Comparison of ENCODE assay signal across 9 mouse cellular contexts in the genomic region with DNA sequence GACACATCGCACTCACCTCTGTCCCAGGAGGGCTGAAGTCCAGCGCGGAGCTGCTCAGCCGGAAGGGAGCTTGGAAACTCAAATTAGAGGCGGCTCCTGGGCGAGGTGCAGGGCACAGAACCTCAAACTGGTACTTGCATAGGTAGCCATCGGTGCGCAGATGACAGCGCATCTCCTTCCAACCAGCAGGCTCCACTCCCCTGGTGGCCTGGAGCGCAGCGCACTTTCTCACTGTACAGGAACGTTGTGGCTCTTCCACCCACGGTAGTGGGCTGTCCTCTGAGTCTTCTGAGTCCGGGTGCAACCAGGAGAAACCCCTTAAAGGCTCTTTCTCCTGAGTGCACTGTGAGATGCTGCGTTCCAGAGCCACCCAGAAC. TPM values are rescaled to one million over a fixed set of nuclear protein-coding genes. Genes with fewer than 3 reads are reported as not detected.
DNase-seq lines count a peak whose midpoint lies in the region; ATAC-seq lines count a peak whose summit lies in the region.
"Had no signal": no experiment of that assay in that cellular context is flagged by ENCODE, and none has a peak within 500 bp of the region (broad histone marks: within the 10 kb centered on the region; RNA-seq: fewer than 3 reads in every experiment).

No protein-coding gene starts in this region.

- H3K27me3 ChIP-seq in heart, embryonic 10.5 days (ENCODE audit: insufficient read depth, poor library complexity, severe bottlenecking), result peaks cover 10% of the 10 kb centered on the region
- H3K27me3 ChIP-seq: Patski had no signal

- H3K9me3 ChIP-seq in heart, embryonic 10.5 days, result no peaks in the 10 kb centered on the region

- H3K36me3 ChIP-seq in heart, embryonic 10.5 days, result no peaks in the 10 kb centered on the region

- 6% methylated on average over 15 of the region's 15 CpGs for WGBS in heart, embryonic 10.5 days

- H3K27ac ChIP-seq in brown adipose tissue, adult 24 weeks (replicated peaks; ENCODE audit: low read depth, low read length), result peak overlapping the region; percentile 98
- H3K27ac ChIP-seq in heart, embryonic 10.5 days, result peak overlapping the region; percentile 88

- peak; percentile 21 for DNase-seq in layer of hippocampus, adult 11-12 months (ENCODE audit: low spot score)
- no peak for DNase-seq in layer of hippocampus, adult 9-11 months
- peak; percentile 80 for DNase-seq in heart, embryonic 10.5 days (ENCODE audit: low spot score)
- peak; percentile 18 to 38 for DNase-seq in kidney, postnatal 25 days
- no peak for DNase-seq in yolk sac, embryonic 10.5 days (ENCODE audit: low spot score)

- peaks cover 4% of the 10 kb centered on the region; the same call in 1 of the 2 replicates for H3K4me1 ChIP-seq in brown adipose tissue, adult 24 weeks (ENCODE audit: control insufficient read depth, insufficient read depth, insufficient read length, low read length)
- H3K4me1 ChIP-seq in heart, embryonic 10.5 days, result peaks cover 15% of the 10 kb centered on the region; the same call in 1 of the 2 replicates

- peak overlapping the region; percentile 70 for H3K4me3 ChIP-seq in brown adipose tissue, adult 24 weeks (ENCODE audit: insufficient read depth, low read depth, low read length)
- peak overlapping the region; percentile 62 for H3K4me3 ChIP-seq in heart, embryonic 10.5 days

- ATAC-seq in megakaryocyte progenitor cell, adult 5-6 weeks (replicated peaks; ENCODE audit: poor library complexity), result peak; percentile 39; the same call in 1 of the 2 replicates
- no peak for ATAC-seq in granulocyte monocyte progenitor cell, adult 5-6 weeks (replicated peaks; ENCODE audit: poor library complexity, severe bottlenecking)
- ATAC-seq: Patski had no signal

RNA-seq across cellular contexts. Expression of a gene that starts 0.9 kb away (rescaled TPM):
- 2.3 and 2.8 TPM in 2 replicates for polyA plus RNA-seq in brown adipose tissue, adult 24 weeks (2012; ENCODE audit: insufficient read depth, insufficient read length, missing spikeins)
- 7.4 and 7.7 TPM in 2 replicates for polyA plus RNA-seq in heart, embryonic 10.5 days (2016; fragmentation: Nextera tagmentation; extraction: Ambion mirVana)
- not detected in 2 replicates for total RNA-seq in megakaryocyte progenitor cell, adult 5-6 weeks (2015)
- not detected in 2 replicates for total RNA-seq in megakaryocyte progenitor cell, adult 5-6 weeks (2017)
- total RNA-seq in granulocyte monocyte progenitor cell, adult 5-6 weeks (2014; fragmentation: Nextera tagmentation), result not detected in 2 replicates
- total RNA-seq in granulocyte monocyte progenitor cell, adult 5-6 weeks (2017), result not detected in 2 replicates
- polyA plus RNA-seq: Patski had no signal

RNA-seq across cellular contexts. Expression of a gene that starts 56.6 kb away (rescaled TPM):
- not detected in 2 replicates for polyA plus RNA-seq in brown adipose tissue, adult 24 weeks (2012; ENCODE audit: insufficient read depth, insufficient read length, missing spikeins)
- polyA plus RNA-seq in heart, embryonic 10.5 days (2016; fragmentation: Nextera tagmentation; extraction: Ambion mirVana), result 0.20 TPM in 1 of 2 replicates, not detected in the other
- total RNA-seq in megakaryocyte progenitor cell, adult 5-6 weeks (2015), result not detected in 2 replicates
- not detected in 2 replicates for total RNA-seq in megakaryocyte progenitor cell, adult 5-6 weeks (2017)
- total RNA-seq in granulocyte monocyte progenitor cell, adult 5-6 weeks (2014; fragmentation: Nextera tagmentation), result not detected in 2 replicates
- not detected in 2 replicates for total RNA-seq in granulocyte monocyte progenitor cell, adult 5-6 weeks (2017)
- polyA plus RNA-seq: Patski had no signal

Comparison
In these comparisons a context has a peak if more than half of its experiments do, and no peak if none do; other contexts are left out.
1. DNase-seq: peak in layer of hippocampus, adult 11-12 months (single experiment), heart, embryonic 10.5 days (single experiment) and kidney, postnatal 25 days (2 of 2); none in layer of hippocampus, adult 9-11 months (single experiment) and yolk sac, embryonic 10.5 days (single experiment).